Mouse (Mus musculus): ENCODE measurements around the gene Bcl2l14.

DNA sequence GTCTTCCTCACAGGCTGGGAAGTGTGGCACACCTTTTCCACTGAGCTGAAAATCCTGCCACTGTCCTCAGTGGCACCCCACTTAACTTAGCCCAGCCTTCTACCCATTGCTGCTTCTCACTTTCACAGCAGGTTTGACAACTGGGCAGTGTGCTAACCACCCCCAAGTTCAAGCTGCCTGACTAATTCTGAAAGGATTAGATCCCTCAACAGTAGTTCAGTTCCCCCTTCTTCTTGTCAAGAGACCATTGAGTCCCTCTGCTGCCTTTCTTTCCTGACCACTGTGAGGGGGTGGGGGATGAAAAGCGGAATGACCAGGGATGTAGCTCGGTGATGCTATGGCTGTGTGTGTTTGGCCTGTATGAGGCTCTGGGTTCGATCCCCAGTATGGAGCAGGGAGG, 37.2 kb downstream of the Bcl2l14 start:
- TF ChIP-seq CTCF (IDR thresholded peaks at IDR 0.05; ENCODE audit: borderline replicate concordance, control insufficient read depth, extremely low read depth, insufficient read depth, low read length, poor library complexity) (no peak), POLR2A (IDR thresholded peaks at IDR 0.05; ENCODE audit: control insufficient read depth, extremely low read depth, insufficient read depth, low read length, poor library complexity) (no peak)
